Mouse (Mus musculus) G1E (cell line): ENCODE results near the gene Cnga1.

Experiments used
- CTCF ChIP-seq: IDR thresholded peaks from 2 replicates; pipeline ENCODE4 v1.5.1; 2012; ENCODE audit warnings: low read depth, low read length, inconsistent platforms, mixed read lengths
- GATA1 ChIP-seq: IDR thresholded peaks from 2 replicates; pipeline ENCODE4 v1.6.1; 2012; ENCODE audit warnings: borderline replicate concordance, low read length, inconsistent platforms, mixed read lengths
- GATA2 ChIP-seq: IDR thresholded peaks from 2 replicates; pipeline ENCODE4 v1.6.1; 2012; ENCODE audit warnings: low read depth, low read length, inconsistent platforms, borderline replicate concordance
- POLR2AphosphoS5 ChIP-seq: IDR thresholded peaks from 2 replicates; pipeline ENCODE4 v1.6.1; 2012; ENCODE audit warnings: low read depth, low read length, inconsistent platforms; ENCODE audit not compliant: insufficient replicate concordance
- TAL1 ChIP-seq: conservative IDR thresholded peaks from 2 replicates; pipeline ENCODE4 v1.6.1; 2012; ENCODE audit warnings: low read depth, low read length, inconsistent platforms, mixed read lengths

GRCm38 (mm10) chr5:72690516-72690915 is 46.4 kb upstream of the Cnga1 start:
- no peak for TF ChIP-seq GATA1
- no peak for TF ChIP-seq CTCF
- TF ChIP-seq POLR2AphosphoS5: no peak
- TF ChIP-seq TAL1: no peak
- TF ChIP-seq GATA2: no peak
